Mouse (Mus musculus): ENCODE results near the gene Irak1bp1.
A peak's percentile ranks its signal among the peaks of the same experiment; 100 is the strongest.

Gene Irak1bp1

GRCm38 (mm10) chr9:82829007-82829689 lies at the start of gene Irak1bp1:
Irak1bp1 (plus strand) TSS chr9:82829540.
- DNase-seq (ENCODE audit: low read depth, low spot score) = no peak

DNA sequence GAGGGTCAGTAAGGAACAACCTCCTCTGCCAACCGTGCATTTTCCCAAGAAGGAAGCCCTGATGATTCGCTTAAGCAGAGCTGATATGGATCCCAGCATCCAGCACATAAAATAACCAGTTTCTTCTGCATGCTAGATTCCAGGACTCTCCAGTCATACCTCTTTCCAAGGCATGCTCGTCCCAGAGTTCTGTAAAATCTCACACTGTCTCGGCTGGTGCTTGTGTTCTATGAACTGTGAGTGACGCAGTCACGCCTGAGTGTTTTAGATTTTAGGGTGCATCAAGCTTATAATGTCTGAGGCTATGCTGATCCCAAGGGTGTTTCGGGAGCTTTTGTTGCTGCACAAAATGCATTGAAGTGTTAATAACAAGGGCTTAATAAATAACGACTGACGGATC lies 41.0 kb upstream of the Irak1bp1 start:
- DNase-seq (ENCODE audit: low read depth, low spot score) = no peak

DNA sequence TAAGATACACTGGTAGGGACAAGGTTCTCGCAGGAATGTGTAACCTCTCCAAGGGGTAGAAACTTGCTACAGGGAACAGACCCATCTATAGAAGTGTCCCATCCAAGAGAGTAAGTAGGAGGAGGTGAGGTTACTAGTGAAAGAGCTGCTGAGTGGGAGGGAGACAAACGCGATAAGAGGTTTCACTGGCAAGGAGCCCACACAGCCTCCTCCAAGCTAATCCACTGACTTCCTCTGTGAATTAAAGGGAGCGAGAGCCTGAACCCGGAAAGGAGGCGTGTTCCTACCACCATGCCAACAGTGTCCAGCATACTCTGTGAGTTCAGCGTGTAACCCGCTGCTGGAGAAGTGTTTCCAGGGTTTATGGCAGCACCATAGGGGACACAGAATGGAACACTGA lies 29.0 kb upstream of the Irak1bp1 start:
- no peak for DNase-seq (ENCODE audit: low read depth, low spot score)

DNA sequence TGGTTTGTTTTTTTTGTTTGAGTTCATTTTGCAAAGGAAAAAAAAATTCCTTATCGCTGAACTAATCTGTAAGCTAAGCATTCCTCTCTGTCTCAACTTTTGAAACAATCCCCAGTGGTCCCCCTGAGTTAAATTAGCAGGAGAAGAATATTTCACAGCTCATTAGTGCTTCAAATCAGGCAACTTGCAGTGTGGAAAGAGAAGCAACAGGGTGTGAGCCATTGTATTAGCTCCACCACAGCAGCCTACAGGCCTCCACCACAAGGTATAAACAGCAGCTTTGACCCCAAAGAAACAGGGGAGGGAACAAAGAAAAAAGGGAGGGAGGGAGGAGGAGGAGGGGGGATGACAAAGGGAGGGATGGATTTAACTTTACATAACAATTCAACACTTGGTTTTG lies 22.2 kb upstream of the Irak1bp1 start:
- DNase-seq (ENCODE audit: low read depth, low spot score) = no peak

DNA sequence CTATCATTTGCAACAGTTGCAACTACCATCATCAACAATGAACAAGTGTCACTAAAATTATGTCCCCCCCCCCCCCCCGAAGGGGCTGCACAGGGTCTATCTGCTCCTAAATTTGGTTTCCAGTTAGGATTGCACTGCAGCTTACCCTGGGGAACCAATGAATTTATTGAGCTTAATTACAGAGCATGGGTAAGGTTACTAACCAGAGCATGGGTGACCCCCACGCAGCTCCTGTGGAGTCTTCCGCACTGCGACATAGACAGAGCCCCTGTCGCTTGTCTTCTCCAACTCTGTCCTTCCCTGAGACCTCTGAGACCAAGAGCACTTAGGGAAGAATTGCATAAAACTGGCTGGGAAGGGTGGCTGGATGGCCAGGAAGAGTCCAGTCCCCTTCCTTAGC lies 21.7 kb upstream of the Irak1bp1 start:
- no peak for DNase-seq (ENCODE audit: low read depth, low spot score)

DNA sequence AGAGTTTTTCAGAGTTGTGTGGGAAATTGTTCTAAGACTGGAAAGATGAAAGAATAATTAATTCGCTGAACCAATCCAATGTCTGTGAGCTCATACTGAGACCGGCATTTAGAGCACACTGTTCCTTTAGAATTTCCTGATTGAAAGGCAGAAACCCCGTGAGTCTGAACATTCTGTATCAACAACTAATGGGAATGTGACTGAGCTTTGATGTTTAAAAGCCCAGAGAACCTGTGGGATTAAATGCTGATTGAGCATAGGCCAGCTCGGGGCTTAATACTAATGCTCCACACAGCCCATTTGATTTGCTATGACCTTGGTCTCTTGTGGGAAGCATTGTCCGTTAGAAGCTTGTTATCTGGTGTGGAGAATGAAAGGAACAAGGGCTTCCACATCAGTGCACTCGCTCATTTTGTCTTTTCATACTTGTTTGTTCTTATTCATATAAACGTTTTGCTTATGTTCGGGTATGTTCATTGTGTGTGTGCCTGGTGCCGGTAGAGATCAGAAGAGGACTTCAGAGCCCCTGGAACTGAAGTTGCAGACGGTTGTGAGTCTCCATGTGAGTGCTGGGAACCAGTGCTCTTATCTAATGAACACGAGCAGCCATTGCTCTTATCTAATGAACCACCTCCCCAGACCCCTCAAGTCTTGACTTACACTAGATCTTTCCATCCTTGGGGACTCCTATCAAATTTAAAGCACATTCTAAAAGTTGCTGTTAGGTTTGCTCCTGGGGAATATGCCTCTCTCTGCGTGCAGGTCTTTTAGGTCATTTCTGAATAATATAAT lies 17.0 kb upstream of the Irak1bp1 start:
- no peak for DNase-seq (ENCODE audit: low read depth, low spot score)

DNA sequence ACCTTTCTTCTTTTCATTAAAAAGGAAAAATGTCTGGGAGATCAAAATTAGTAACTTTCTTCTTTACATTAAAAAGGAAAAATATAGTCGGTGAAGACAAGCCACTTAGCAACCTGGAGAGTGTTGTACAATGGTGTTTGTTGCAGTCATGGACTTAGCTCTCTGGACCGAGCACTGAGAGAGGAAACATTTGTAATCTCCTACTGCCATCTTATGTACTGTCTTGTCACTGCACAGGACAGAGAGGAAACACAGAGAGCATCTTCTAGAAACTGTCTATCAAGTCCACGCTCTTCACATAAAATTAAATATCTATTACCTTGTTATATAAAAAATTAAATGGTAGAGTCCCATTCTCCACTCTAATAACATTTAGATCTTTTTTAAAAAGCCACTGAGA lies 14.8 kb upstream of the Irak1bp1 start:
- no peak for DNase-seq (ENCODE audit: low read depth, low spot score)

GRCm38 (mm10) chr9:82815257-82815785 lies 14.0 kb upstream of the Irak1bp1 start:
- no peak for DNase-seq (ENCODE audit: low read depth, low spot score)

DNA sequence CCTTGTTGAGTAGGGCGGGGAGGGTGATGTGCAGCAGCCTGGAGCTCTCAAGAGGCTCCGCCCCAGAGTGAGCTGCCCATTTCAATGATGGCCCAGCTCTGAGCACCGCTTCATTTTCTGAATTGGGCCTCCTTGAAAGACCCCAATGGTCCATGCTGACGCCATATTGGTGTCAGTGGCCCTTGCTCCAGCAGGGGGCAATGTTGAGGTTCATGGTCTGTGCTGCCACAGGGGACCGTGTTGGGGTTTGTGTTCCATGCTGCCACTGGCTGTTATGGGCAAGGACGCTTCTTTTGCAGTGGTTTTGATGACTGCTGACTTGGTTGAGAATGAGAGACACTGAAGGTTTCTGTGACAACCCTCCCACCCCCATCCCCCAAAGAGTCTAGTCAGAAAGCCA lies 2.9 kb upstream of the Irak1bp1 start:
- no peak for DNase-seq (ENCODE audit: low read depth, low spot score)

DNA sequence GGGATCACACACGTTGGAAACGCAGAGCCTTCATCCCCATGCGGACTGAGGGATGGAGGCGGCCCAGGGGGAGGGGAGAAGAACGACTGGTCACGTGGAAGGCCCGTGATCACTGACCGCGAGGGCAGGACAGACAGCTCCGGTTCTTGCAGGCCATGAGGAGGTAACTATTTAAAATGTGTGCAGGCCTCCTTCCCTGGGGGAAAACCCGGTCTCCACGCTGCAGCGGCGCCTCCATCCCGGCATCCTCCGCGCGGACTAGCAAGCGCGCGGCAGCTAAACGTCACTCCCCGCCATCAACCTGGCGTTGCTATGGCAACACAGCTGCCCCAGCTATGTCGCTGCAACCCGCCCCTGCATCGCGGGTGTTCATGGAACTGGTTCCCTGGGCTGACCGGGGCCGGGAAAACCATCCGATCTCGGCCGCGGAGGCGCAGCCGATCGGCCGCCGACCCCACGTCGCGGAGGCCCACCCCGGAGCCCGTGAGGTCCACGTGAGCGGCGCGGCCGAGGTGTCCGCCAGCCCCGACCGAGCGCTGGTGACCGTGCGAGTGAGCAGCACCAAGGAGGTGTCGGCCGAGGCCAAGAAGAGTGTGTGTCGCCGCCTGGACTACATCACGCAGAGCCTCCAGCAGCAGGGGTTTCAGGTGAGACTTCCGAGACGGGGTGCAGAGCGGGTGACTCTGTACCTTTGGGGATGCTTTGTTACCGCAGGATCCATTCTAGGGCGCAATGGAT lies 522 bp downstream of the Irak1bp1 start:
- peak; percentile 93 for DNase-seq (ENCODE audit: low read depth, low spot score)

DNA sequence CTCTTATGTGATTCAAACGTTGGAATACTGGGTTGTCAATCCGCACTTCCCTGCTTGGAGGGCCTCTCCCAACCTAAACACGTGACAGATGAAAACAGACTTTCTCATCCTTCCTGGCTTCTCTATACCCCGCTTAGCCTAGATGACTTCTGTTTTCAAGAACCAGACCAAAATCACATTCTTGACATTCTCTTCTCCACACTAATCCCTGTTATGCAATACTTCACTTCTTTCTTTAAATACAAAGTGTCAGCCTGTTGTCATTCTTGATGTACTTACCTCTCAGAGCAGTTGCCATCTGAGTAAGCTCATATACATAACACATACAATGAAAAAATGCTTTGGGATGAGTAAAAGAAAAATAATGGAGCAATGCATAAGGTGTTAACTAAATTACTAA lies 2.6 kb downstream of the Irak1bp1 start:
- DNase-seq (ENCODE audit: low read depth, low spot score) = no peak

DNA sequence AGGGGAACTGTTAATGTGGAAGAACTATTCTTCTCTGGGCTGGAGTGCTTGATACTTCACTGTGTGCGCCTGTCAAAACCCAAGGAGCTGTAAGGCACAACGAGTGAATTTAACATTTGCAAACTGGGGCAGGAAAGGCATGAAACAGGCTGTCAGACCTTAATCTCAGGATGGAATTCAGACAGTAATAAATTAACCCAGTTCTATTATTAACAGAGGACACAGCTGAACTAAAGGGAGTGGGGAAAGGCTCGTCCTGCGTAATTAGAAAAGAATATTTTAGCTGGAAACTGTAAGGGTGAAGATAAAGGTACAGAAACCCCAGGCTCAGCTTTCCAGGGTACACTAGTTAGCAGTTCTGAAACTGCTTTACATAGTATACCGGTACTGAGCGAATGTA lies 6.6 kb downstream of the Irak1bp1 start:
- DNase-seq (ENCODE audit: low read depth, low spot score) = no peak

- no peak for DNase-seq (ENCODE audit: low read depth, low spot score)
Measured at GRCm38 (mm10) chr9:82842671-82843070, 13.3 kb downstream of the Irak1bp1 start.

DNA sequence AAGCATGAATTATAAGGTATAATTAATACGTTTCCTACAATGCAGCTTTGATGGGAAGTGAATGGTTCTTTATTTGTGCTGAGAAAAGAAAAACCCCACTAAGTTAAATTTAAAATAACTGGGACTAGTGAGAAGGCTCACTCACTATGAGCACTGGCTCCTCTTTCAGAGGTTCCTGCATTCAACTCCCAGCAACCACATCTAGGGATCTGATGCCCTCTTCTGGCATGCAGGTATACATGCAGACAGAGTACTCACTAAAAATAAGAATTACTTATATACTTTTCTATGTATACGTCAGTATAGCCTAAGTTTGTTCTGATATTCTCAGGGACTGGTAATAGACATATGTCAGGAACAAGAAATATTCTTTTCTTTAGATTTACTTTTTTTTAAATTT lies 24.7 kb downstream of the Irak1bp1 start:
- DNase-seq (ENCODE audit: low read depth, low spot score) = peak; percentile 14

GRCm38 (mm10) chr9:82854973-82855614 lies 25.8 kb downstream of the Irak1bp1 start:
- no peak for DNase-seq (ENCODE audit: low read depth, low spot score)

GRCm38 (mm10) chr9:82856241-82856640 lies 26.9 kb downstream of the Irak1bp1 start:
- no peak for DNase-seq (ENCODE audit: low read depth, low spot score)

DNA sequence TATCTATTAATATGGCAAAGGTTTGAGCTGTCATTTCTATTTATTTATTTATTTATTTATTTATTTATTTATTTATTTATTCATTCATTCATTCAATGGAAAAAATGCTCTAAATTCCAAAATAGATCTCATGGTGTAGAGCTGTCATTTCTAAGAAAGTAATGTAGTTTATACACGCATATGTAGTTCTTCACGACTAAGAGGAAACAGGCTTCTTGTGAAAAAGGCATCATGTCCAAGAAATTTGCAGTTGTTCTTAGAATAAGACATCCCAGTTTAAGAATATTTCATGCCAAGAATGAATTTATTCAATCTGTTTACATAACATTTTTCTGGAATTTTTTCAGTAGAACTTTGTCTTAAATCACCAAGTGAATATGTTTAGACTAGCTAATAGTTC lies 31.5 kb downstream of the Irak1bp1 start:
- no peak for DNase-seq (ENCODE audit: low read depth, low spot score)

DNA sequence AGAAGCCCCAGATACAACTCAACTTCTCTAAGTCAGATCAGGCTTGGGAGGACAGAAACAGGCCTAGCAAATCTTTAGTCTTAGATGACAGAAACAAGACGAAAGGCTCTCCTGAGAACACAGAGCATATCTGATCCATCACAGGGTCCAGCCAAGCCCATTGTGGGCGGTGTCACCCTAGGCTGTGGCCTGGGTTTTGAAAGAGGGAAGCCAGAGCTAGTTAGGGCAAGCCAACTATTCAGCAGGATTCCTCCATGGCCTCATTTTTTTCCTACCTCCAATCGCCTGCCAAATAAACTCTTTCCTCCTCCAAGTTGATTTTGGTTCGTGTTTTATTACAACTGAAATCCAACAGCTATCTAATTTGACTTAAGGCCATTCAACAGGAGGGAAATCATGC lies 32.0 kb downstream of the Irak1bp1 start:
- no peak for DNase-seq (ENCODE audit: low read depth, low spot score)

DNA sequence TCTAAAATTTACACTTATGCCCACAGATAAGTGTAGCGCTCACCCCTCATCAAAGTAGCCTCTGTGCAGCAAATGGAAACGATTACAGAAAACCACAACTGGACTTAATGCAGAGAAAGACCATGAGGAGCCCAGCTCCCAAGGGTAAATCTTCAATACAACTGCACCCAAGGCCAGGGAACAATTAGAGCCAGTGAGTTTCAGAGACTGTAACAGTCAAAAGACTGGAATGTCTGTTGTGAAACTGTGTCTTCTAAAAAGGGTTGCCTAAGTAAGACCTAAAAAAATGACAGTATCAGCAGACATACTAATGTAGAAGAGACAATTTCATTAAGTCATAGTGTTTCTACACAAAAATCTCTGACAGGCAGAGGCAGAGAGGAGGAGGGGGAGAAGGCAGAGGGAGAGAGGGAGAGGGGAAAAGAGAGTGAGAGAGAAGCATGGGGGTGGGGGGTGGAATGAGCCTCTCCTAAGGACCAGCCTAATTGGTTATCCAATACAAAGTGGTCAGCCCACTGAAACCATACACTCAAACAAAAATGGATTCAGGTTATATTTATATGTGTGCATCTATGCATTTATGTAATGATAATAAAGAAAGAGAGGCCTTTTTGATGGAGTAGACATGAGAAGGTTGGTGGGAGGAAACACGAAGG lies 32.6 kb downstream of the Irak1bp1 start:
- no peak for DNase-seq (ENCODE audit: low read depth, low spot score)

GRCm38 (mm10) chr9:82866121-82866520 lies 36.8 kb downstream of the Irak1bp1 start:
- no peak for DNase-seq (ENCODE audit: low read depth, low spot score)

GRCm38 (mm10) chr9:82867698-82868097 lies 38.4 kb downstream of the Irak1bp1 start:
- DNase-seq (ENCODE audit: low read depth, low spot score) = no peak

Data from CD4-positive helper T cell, adult 2 months (primary cell).